Mouse (Mus musculus): ENCODE measurements around the gene Gm47429.
"Not testable (repeated sequence)": the region's sequence is repeated elsewhere in the genome, so short reads cannot be mapped to it uniquely, and the experiment has no call there.

GRCm38 (mm10) chr13:50460433-50460832 is 16.7 kb upstream of the Gm47429 start:
- not testable (repeated sequence) for TF ChIP-seq POLR2A (IDR thresholded peaks at IDR 0.05; ENCODE audit: extremely low read depth, insufficient read depth, low read length); CTCF (IDR thresholded peaks at IDR 0.05; ENCODE audit: low read depth, low read length)
